Mouse (Mus musculus): ENCODE results near the gene Dock10.

Gene Dock10

GRCm38 (mm10) chr1:80461348-80461747, 297.0 kb downstream of the Dock10 start, which contains the start of gene Gm45261:
TSS of gene Gm45261 (minus strand) at chr1:80461448.
- DNase-seq (ENCODE audit: low spot score): no peak

GRCm38 (mm10) chr1:80459923-80460322, 298.4 kb downstream of the Dock10 start:
- DNase-seq (ENCODE audit: low spot score): no peak

GRCm38 (mm10) chr1:80459477-80459876, 298.9 kb downstream of the Dock10 start:
- DNase-seq (ENCODE audit: low spot score): no peak

GRCm38 (mm10) chr1:80453971-80454370, 304.4 kb downstream of the Dock10 start:
- no peak for DNase-seq (ENCODE audit: low spot score)

GRCm38 (mm10) chr1:80451914-80452549, 306.3 kb downstream of the Dock10 start:
- no peak for DNase-seq (ENCODE audit: low spot score)
